Mouse (Mus musculus): ENCODE data around the gene Dnali1. TPM values are rescaled to one million over a fixed set of nuclear protein-coding genes. Genes with fewer than 3 reads are reported as not detected.

The Dnali1 gene
- total and polyA plus RNA-seq, 3 experiments = 1.1 to 2.3 (median 2.1) TPM

DNA sequence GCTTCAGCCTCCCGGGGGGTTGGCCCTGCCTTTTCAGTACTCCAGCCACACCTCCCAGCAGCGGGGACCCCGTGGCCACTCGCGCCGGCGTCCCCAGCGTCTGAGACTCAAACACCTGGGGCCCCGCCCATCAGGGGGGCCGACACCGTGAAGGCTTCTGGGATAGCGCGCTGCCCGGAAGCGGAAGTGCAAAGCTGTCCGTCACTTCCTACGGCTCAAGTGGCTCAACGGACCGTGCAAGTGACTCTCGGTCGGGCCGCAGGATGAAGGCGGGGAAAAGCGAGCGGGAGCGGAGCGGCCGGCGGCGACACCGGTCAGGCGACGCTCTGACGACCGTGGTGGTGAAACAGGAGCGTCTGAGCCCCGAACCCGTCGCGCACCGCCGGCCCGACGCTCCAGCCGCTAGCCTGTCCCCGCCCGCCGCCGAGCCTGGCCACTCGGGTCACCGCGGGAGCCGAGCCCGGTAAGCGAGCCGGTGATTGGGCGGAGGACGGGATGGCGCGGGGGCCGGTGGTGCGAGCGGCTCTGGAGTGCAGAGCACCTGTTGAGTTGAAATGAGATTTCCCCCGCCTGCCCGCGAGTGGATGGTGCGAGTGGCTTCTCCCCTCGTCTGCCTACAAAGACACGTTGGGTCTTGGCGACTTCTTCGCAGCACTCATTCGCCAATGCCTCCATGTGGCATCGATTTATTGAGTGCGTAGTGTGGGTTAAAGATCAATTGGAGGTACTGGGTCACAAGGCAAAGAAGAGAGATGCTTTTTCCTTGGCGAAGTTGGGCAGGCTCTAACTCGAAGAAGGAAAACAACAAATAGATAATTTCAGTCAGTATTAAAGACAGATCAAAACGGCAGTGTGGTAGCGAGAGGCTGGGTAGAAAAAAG is 1.2 kb upstream of the Dnali1 start, which contains the start of gene Snip1 (continued):
- TF ChIP-seq JUND (conservative IDR thresholded peaks at IDR 0.05; ENCODE audit: low read depth, low read length) (no peak), POLR2A (IDR thresholded peaks at IDR 0.05; ENCODE audit: low read depth, low read length) (peak; percentile 97)

DNA sequence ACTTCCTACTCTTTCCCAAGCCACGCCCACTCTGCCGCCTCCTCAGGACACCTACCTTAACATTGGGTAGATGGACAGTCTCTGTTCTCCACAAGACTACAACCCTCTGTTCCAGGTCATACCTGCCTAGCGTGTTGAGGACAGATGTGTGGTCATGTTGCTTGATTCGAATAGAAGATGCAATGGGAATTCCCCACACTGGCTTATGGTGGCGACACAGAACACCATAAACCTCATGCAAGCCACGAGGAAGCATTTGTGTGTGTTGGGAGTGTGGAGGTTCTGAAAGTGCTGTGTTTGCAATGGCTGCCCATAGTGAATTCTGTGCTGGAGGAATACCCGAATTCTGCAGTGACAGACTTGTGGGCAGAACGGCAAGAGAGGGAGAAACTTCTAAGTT is 1.7 kb downstream of the Dnali1 start:
- no peak overlapping the region for H3K9ac ChIP-seq (ENCODE audit: insufficient read depth, low read depth)
- dilution Hi-C loops (cut with MboI; ENCODE audit: extremely low pct_ligation_motif_present, extremely low pct_unique_long_range_greater_than_20kb, low sequenced_read_pairs) (loop anchor here (25.0 kb wide), 1 partner anchor 102 kb away; no protein-coding TSS in a partner anchor), in situ Hi-C loops (cut with MboI; ENCODE audit: low pct_ligation_motif_present, low pct_unique_long_range_greater_than_20kb, low sequenced_read_pairs) (loop anchor here (10.0 to 25.0 kb wide), 2 partner anchors 302 to 359 kb away; partner anchors contain the start of gene Fhl3)
- H3K4me1 ChIP-seq (ENCODE audit: control insufficient read depth in 1 of 2, insufficient read depth in 2 of 2) = peaks cover 10 to 32% of the 10 kb centered on the region in 2 experiments
- H3K79me2 ChIP-seq (replicated peaks; ENCODE audit: control insufficient read depth, extremely low read depth, insufficient read depth, poor library complexity, severe bottlenecking) = peaks cover 21% of the 10 kb centered on the region
- peak overlapping the region; percentile 23; the same call in 1 of the 2 replicates for H3K27ac ChIP-seq (ENCODE audit: insufficient read depth, low read depth)
- peaks cover 5 to 21% of the 10 kb centered on the region in 2 experiments for H3K36me3 ChIP-seq (replicated peaks in 1 of 2; ENCODE audit: control insufficient read depth in 1 of 2, insufficient read depth in 1 of 2, low read length in 1 of 2)
- peak overlapping the region in 2 of 3 experiments; percentile 29 to 35 for H3K4me3 ChIP-seq (replicated peaks in 1 of 3; ENCODE audit: low read depth in 2 of 3, low read length in 2 of 3, poor library complexity in 1 of 3)
- DNase-seq (ENCODE audit: extremely low read depth) = peak; percentile 45
- no peaks in the 10 kb centered on the region for H3K27me3 ChIP-seq (replicated peaks)
- H3K9me3 ChIP-seq (replicated peaks; ENCODE audit: low read length) = no peaks in the 10 kb centered on the region
- no peak for TF ChIP-seq EP300 (IDR thresholded peaks at IDR 0.05; ENCODE audit: low read length)
- TF ChIP-seq TCF12 (IDR thresholded peaks at IDR 0.05; ENCODE audit: low read depth, low read length) = peak; percentile 39; the same call in 1 of the 2 replicates
- TF ChIP-seq POLR2AphosphoS2 (IDR thresholded peaks at IDR 0.05; ENCODE audit: low read depth, low read length) = no peak
- no peak for TF ChIP-seq JUN (IDR thresholded peaks at IDR 0.05; ENCODE audit: insufficient read depth, low read depth, low read length)
- TF ChIP-seq IRF4 (IDR thresholded peaks at IDR 0.05; ENCODE audit: low read depth, low read length) = no peak
- TF ChIP-seq PAX5 (IDR thresholded peaks at IDR 0.05; ENCODE audit: low read length) = no peak
- no peak for TF ChIP-seq CHD1 (IDR thresholded peaks at IDR 0.05; ENCODE audit: low read depth, low read length)
- no peak for TF ChIP-seq MAFK (IDR thresholded peaks at IDR 0.05; ENCODE audit: insufficient replicate concordance, low read length)
- TF ChIP-seq NELFE (IDR thresholded peaks at IDR 0.05; ENCODE audit: low read depth, low read length) = no peak
- TF ChIP-seq CTCF (conservative IDR thresholded peaks at IDR 0.05 in 1 of 2, IDR thresholded peaks at IDR 0.05 in 1 of 2; ENCODE audit: low read depth in 2 of 2, low read length in 2 of 2) = peak in 1 of 2 experiments; percentile 2; a peak in 1 of 4 replicates
- TF ChIP-seq UBTF (IDR thresholded peaks at IDR 0.05; ENCODE audit: low read depth, low read length) = no peak
- no peak for TF ChIP-seq GABPA (IDR thresholded peaks at IDR 0.05; ENCODE audit: insufficient replicate concordance, low read depth, low read length)
- TF ChIP-seq KAT2A (IDR thresholded peaks at IDR 0.05; ENCODE audit: insufficient replicate concordance, low read length) = no peak
- peak; percentile 63 for TF ChIP-seq MAX (IDR thresholded peaks at IDR 0.05; ENCODE audit: low read length)
- peak; percentile 65; the same call in 1 of the 2 replicates for TF ChIP-seq ELF1 (IDR thresholded peaks at IDR 0.05; ENCODE audit: low read depth, low read length)
- TF ChIP-seq RCOR1 (conservative IDR thresholded peaks at IDR 0.05; ENCODE audit: low read depth, low read length) = no peak
- TF ChIP-seq MYC (IDR thresholded peaks at IDR 0.05; ENCODE audit: low read depth, low read length) = peak; percentile 74
- no peak; the same call in 1 of the 2 replicates for TF ChIP-seq RAD21 (IDR thresholded peaks at IDR 0.05; ENCODE audit: low read depth, low read length)
- TF ChIP-seq ZC3H11A (IDR thresholded peaks at IDR 0.05; ENCODE audit: low read depth, low read length) = no peak
- 0 out of 2 replicates have a peak, but pooled peaks have one; percentile 21 for TF ChIP-seq MXI1 (IDR thresholded peaks at IDR 0.05; ENCODE audit: low read depth, low read length)
- TF ChIP-seq USF2 (conservative IDR thresholded peaks at IDR 0.05; ENCODE audit: low read depth, low read length) = no peak
- peak overlapping the region; percentile 18 for H3K4me2 ChIP-seq (ENCODE audit: insufficient read depth, low read depth, poor library complexity, severe bottlenecking)

All from CH12.LX (cell line).